Mouse (Mus musculus) spleen, postnatal 10 days (tissue): ENCODE data around the gene Tex47.

Experiments used
- DNase-seq, 2 experiments: peaks; one replicate each; pipeline ENCODE4 v3.0.0; 2021 to 2022; ENCODE audit warnings: low spot score in 2 of 2

The Tex47 gene

GRCm38 (mm10) chr5:7303819-7304218, at the start of gene Tex47:
Gene Tex47, plus strand, starts transcription at chr5:7304119.
- no peak for DNase-seq

DNA sequence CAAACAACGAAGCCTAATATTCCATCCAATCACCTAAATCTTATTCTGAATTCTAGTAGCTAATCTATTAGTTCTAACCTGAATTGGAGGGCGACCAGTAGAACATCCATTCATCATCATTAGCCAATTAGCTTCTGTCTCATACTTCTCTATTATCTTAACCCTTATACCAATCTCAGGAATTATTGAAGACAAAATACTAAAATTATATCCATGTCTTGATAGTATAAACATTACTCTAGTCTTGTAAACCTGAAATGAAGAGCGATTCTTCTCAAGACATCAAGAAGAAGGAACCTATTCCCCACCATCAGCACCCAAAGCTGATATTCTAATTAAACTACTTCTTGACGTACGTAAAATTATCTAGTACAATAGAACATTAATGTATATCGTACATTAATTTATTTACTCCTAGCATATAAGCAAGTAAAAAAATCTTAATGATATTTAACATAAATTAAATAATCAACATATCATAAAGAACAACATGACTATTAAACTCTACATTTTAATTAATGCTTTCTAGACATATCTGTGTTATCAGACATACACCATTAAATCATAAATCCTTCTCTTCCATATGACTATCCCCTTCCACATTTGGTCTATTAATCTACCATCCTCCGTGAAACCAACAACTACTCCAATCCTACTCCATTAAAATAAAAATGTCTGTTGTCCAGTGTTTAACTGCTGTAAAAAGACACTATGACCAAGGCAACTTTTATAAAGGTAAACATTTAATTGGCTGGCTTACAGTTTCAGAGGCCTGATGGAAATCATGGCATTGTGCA, 27.1 kb upstream of the Tex47 start:
- no peak for DNase-seq

DNA sequence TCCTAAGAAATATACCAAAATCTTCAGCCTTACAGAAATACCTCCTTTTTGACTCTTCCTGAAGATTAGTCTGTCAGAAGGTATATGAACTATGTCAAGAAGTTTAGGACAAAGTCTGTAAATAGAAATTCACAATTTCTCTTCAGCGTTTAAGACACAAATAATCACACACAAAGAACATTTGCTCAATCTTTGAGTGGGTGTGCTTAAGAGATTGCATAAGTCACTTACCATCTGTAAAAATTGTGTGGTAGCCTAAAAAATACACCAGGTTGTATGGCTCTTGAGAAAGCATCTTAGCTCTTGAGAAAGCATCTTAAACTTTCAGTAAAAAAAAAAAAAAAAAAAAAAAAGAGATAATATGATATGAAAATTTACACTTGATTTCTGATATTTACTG, 19.6 kb upstream of the Tex47 start:
- DNase-seq, result no peak

DNA sequence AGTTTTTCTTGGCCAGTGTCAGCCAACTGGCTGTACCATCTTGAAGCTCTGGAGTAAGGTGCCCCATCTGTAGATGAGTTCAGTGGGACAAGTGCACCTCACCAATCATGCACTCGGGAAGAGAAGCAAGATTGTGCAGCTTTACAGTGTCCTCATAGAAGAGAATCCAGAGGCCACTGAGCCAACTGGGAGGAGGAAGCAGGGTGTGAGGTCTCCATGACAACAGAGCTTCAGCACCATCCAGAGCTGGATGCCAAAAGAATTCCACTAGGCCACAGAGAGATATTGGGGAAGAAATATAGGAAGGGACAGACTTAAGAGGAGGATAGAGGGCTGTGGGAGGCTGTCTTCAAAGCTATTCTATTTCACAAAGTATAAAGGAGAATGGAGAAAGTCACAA, 950 bp upstream of the Tex47 start:
- DNase-seq, result no peak

DNA sequence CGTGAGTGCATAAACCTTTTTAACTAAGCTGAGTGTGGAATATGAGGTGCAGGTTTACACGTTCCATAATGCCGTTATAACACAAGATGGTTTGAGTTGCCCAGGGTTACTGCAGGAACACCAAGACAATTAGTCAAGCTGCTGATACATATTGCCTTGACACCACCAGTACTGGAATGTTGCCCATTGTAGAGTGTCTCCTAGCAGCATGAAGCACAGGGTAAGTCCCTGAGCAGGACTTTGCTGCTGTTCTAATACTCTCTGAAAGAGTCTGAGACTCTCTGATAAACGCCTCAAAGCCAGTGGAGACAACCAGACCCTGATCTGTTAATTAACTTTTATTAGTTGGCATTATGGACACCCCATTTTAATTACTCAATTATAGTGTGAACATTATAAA, 21.7 kb downstream of the Tex47 start:
- DNase-seq, result no peak

GRCm38 (mm10) chr5:7344145-7345010, 40.5 kb downstream of the Tex47 start, which contains the start of gene Zfp804b:
Gene Zfp804b, minus strand, starts transcription at chr5:7344756.
- DNase-seq, result peak in 1 of 2 experiments; percentile 10

DNA sequence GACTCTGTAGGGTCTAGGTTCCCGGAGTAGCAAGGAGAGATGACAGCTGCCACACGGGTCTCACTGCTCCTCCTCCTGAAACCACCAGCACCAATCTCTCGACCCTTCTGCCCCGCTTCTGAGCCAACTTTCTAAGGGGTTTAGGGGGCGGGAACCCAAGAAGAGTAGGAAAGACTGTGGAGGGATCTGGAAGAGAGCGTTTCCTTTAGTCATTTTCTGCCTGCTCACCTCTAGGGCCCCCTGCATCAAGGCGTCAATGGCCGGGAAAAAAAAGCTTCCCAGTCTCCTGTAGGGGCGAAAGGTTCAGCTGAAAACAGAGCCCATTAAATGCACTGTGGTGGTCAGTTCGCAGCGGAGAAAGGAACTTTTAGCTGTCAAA, 41.1 kb downstream of the Tex47 start:
- no peak for DNase-seq
